Mouse (Mus musculus) ES-Bruce4 (cell line): ENCODE measurements around the gene Plekhm3.

Experiments used
- CTCF ChIP-seq: IDR thresholded peaks from one replicate; pipeline ENCODE4 v1.8.1; 2011; ENCODE audit warnings: low read depth, low read length
- EP300 ChIP-seq: IDR thresholded peaks from 2 replicates; pipeline ENCODE4 v1.6.1; 2011; ENCODE audit warnings: low read depth, low read length; ENCODE audit not compliant: insufficient read depth
- POLR2A ChIP-seq: IDR thresholded peaks from one replicate; pipeline ENCODE4 v1.8.1; 2011; ENCODE audit warnings: low read length; ENCODE audit not compliant: insufficient read depth

GRCm38 (mm10) chr1:64826348-64827103 lies 130.1 kb downstream of the Plekhm3 start:
- TF ChIP-seq CTCF (no peak), EP300 (no peak), POLR2A (no peak)
